Mouse (Mus musculus): Measurements from ENCODE around the gene Rnf115.
A peak's percentile ranks its signal among the peaks of the same experiment; 100 is the strongest.
"Not testable (repeated sequence)": the region's sequence is repeated elsewhere in the genome, so short reads cannot be mapped to it uniquely, and the experiment has no call there.

Gene Rnf115

GRCm38 (mm10) chr3:96727343-96727827, at the start of gene Rnf115, which contains the start of gene Polr3c:
TSS of gene Rnf115 (plus strand) at chr3:96727664.
TSS of gene Polr3c (minus strand) at chr3:96727628.
- peak; percentile 89 to 90 for DNase-seq (ENCODE audit: low spot score in 2 of 2)

GRCm38 (mm10) chr3:96678456-96678855, 49.0 kb upstream of the Rnf115 start:
- DNase-seq (ENCODE audit: low spot score in 2 of 2): no peak

GRCm38 (mm10) chr3:96679159-96679674, 48.2 kb upstream of the Rnf115 start:
- DNase-seq (ENCODE audit: low spot score in 2 of 2): no peak

- no peak for DNase-seq (ENCODE audit: low spot score in 2 of 2)
These were observed 47.1 kb upstream of the Rnf115 start for GRCm38 (mm10) chr3:96680269-96680956.

GRCm38 (mm10) chr3:96683496-96683895, 44.0 kb upstream of the Rnf115 start:
- no peak for DNase-seq (ENCODE audit: low spot score in 2 of 2)

GRCm38 (mm10) chr3:96684151-96684821, 43.2 kb upstream of the Rnf115 start:
- no peak for DNase-seq (ENCODE audit: low spot score in 2 of 2)

- DNase-seq (ENCODE audit: low spot score in 2 of 2): no peak
These were observed 42.7 kb upstream of the Rnf115 start for GRCm38 (mm10) chr3:96684822-96685156.

- DNase-seq (ENCODE audit: low spot score in 2 of 2): not testable (repeated sequence)
These were observed 41.4 kb upstream of the Rnf115 start for GRCm38 (mm10) chr3:96686057-96686456.

GRCm38 (mm10) chr3:96688854-96689253, 38.6 kb upstream of the Rnf115 start:
- DNase-seq (ENCODE audit: low spot score in 2 of 2): no peak

GRCm38 (mm10) chr3:96690298-96690697, 37.2 kb upstream of the Rnf115 start:
- DNase-seq (ENCODE audit: low spot score in 2 of 2): no peak

- no peak for DNase-seq (ENCODE audit: low spot score in 2 of 2)
These were observed 35.0 kb upstream of the Rnf115 start for GRCm38 (mm10) chr3:96692506-96692905.

- DNase-seq (ENCODE audit: low spot score in 2 of 2): no peak
These were observed 33.9 kb upstream of the Rnf115 start for GRCm38 (mm10) chr3:96693579-96693978.

GRCm38 (mm10) chr3:96696198-96696765, 31.2 kb upstream of the Rnf115 start, which contains the start of gene Pias3:
TSS of gene Pias3 (plus strand) at chr3:96696384.
- peak in 1 of 2 experiments; percentile 29 for DNase-seq (ENCODE audit: low spot score in 2 of 2)

GRCm38 (mm10) chr3:96696766-96697732, 30.4 kb upstream of the Rnf115 start:
- peak; percentile 60 to 61 for DNase-seq (ENCODE audit: low spot score in 2 of 2)

- DNase-seq (ENCODE audit: low spot score in 2 of 2): no peak
These were observed 28.3 kb upstream of the Rnf115 start for GRCm38 (mm10) chr3:96698993-96699690.

GRCm38 (mm10) chr3:96700376-96700775, 27.1 kb upstream of the Rnf115 start:
- no peak for DNase-seq (ENCODE audit: low spot score in 2 of 2)

GRCm38 (mm10) chr3:96701003-96701402, 26.5 kb upstream of the Rnf115 start:
- DNase-seq (ENCODE audit: low spot score in 2 of 2): no peak

- DNase-seq (ENCODE audit: low spot score in 2 of 2): no peak
These were observed 22.7 kb upstream of the Rnf115 start for GRCm38 (mm10) chr3:96704778-96705177.

- no peak for DNase-seq (ENCODE audit: low spot score in 2 of 2)
These were observed 21.2 kb upstream of the Rnf115 start for GRCm38 (mm10) chr3:96706217-96706616.

GRCm38 (mm10) chr3:96706984-96707383, 20.5 kb upstream of the Rnf115 start:
- DNase-seq (ENCODE audit: low spot score in 2 of 2): no peak
